Mouse (Mus musculus): Measurements from ENCODE around the gene Tmem25. TPM values are rescaled to one million over a fixed set of nuclear protein-coding genes. Genes with fewer than 3 reads are reported as not detected.

Tmem25 gene
- polyA plus RNA-seq, 1 experiment from 2014 or later = 4.2 TPM

DNA sequence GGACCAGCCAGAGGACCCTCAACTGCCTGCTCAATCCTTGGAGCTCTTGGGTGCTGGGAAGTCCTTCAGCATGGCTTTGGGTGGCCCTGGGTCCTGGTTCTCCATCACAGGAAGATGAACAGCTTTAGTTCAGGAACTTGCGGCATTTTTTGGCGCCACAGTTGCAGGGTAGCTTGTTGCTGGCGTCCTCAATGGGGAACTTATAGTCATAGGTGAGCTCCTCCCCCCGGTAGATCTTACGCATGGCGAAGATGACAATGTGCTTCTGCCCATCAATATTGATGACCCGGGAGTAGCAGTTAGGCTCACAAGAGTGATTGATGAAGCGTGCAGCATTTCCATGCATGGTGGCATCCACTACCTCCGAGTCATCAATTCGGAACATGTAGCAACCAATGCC lies 8.7 kb upstream of the Tmem25 start:
- Histone ChIP-seq H3K4me1 (replicated peaks; ENCODE audit: control insufficient read depth, insufficient read depth, low read length) (no peaks in the 10 kb centered on the region), H3K9ac (ENCODE audit: low read depth, low read length) (no peak overlapping the region), H3K27ac (ENCODE audit: low read depth, low read length) (no peak overlapping the region), H3K4me2 (replicated peaks; ENCODE audit: low read depth) (no peak overlapping the region), H3K9me3 (ENCODE audit: control insufficient read depth) (no peaks in the 10 kb centered on the region), H3K36me3 (ENCODE audit: control insufficient read depth, insufficient read depth) (peaks cover 76% of the 10 kb centered on the region), H3K27me3 (replicated peaks; ENCODE audit: control insufficient read depth, insufficient read depth, low read length) (no peaks in the 10 kb centered on the region), H3K4me3 (ENCODE audit: low read depth, low read length) (no peak overlapping the region)
- no peak for ATAC-seq
- no peak for TF ChIP-seq CTCF (IDR thresholded peaks at IDR 0.05; ENCODE audit: low read depth)
- 95% methylated on average over 10 of the region's 10 CpGs for WGBS

DNA sequence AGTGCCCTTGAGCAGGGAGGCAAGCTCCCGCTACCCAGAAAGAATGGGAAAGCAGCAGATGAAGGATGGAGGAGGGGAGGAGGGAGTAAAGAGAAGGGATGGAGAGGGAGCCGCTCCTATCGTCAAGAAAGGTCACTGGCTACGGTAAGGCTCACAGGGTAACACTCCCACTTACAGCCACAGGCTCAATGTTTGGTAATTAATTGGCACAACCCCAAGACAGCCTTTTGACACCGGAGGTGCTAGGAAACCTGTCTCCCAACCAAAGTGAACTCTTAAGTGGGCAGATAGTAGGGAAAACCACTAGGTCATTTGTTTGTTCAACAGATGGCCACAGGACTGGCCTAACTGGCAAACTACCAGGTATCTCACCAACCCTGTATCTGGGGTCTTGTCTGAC lies 8.0 kb upstream of the Tmem25 start:
- ATAC-seq = no peak
- H3K36me3 ChIP-seq (ENCODE audit: control insufficient read depth, insufficient read depth) = peaks cover 70% of the 10 kb centered on the region
- H3K4me1 ChIP-seq (replicated peaks; ENCODE audit: control insufficient read depth, insufficient read depth, low read length) = no peaks in the 10 kb centered on the region
- H3K9me3 ChIP-seq (ENCODE audit: control insufficient read depth) = no peaks in the 10 kb centered on the region
- no peak overlapping the region for H3K4me3 ChIP-seq (ENCODE audit: low read depth, low read length)
- no peak overlapping the region for H3K4me2 ChIP-seq (replicated peaks; ENCODE audit: low read depth)
- H3K27me3 ChIP-seq (replicated peaks; ENCODE audit: control insufficient read depth, insufficient read depth, low read length) = no peaks in the 10 kb centered on the region
- no peak for TF ChIP-seq CTCF (IDR thresholded peaks at IDR 0.05; ENCODE audit: low read depth)
- 75% methylated on average over 5 of the region's 5 CpGs for WGBS
- no peak overlapping the region for H3K27ac ChIP-seq (ENCODE audit: low read depth, low read length)
- H3K9ac ChIP-seq (ENCODE audit: low read depth, low read length) = no peak overlapping the region

DNA sequence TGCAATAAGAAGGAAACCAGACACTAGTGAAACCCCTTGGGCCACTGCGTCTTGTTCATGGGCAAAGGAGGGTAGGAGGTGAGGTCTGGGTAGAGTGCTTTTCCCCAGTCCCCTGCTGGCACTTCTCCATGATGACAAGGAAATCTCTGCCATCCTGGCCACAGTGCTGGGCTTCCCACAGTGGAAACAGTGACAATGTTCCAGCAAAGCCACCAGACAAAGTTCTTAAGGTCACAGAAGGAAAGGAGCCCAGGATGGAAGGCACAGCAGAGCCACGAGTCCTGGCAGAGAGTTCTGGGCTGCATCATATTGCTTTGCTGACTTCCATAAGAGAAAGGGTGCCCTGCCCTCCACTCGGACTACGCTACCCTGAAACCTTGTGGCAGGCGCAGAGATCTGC lies 6.4 kb upstream of the Tmem25 start:
- Histone ChIP-seq H3K4me2 (replicated peaks; ENCODE audit: low read depth) (no peak overlapping the region), H3K9ac (ENCODE audit: low read depth, low read length) (no peak overlapping the region), H3K4me3 (ENCODE audit: low read depth, low read length) (no peak overlapping the region), H3K36me3 (ENCODE audit: control insufficient read depth, insufficient read depth) (peaks cover 55% of the 10 kb centered on the region), H3K9me3 (ENCODE audit: control insufficient read depth) (no peaks in the 10 kb centered on the region), H3K4me1 (replicated peaks; ENCODE audit: control insufficient read depth, insufficient read depth, low read length) (no peaks in the 10 kb centered on the region), H3K27me3 (replicated peaks; ENCODE audit: control insufficient read depth, insufficient read depth, low read length) (no peaks in the 10 kb centered on the region), H3K27ac (ENCODE audit: low read depth, low read length) (no peak overlapping the region)
- 92% methylated on average over 5 of the region's 5 CpGs for WGBS
- no peak for TF ChIP-seq CTCF (IDR thresholded peaks at IDR 0.05; ENCODE audit: low read depth)
- no peak; the same call in 1 of the 2 replicates for ATAC-seq

DNA sequence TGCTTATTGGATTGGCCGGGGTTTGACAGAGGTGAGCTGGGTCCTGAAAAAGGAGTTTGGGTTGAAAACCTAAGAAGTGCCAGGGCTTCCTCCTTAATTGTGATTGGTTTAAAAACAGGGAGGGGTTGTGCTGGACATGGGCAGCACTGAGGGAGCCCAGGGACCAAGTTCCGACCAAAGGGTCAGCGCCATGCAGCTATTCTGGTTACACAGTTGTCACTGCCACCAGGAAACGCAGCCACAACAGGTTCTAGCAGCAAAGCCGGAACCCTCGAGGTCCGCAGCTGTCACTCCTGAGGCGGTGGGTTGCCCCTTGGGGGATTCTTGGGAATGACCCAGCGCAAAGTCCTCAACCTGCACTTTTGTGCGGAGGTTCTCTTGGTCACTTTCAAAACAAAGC lies 5.6 kb upstream of the Tmem25 start:
- WGBS = 89% methylated on average over 10 of the region's 10 CpGs
- no peak for ATAC-seq

DNA sequence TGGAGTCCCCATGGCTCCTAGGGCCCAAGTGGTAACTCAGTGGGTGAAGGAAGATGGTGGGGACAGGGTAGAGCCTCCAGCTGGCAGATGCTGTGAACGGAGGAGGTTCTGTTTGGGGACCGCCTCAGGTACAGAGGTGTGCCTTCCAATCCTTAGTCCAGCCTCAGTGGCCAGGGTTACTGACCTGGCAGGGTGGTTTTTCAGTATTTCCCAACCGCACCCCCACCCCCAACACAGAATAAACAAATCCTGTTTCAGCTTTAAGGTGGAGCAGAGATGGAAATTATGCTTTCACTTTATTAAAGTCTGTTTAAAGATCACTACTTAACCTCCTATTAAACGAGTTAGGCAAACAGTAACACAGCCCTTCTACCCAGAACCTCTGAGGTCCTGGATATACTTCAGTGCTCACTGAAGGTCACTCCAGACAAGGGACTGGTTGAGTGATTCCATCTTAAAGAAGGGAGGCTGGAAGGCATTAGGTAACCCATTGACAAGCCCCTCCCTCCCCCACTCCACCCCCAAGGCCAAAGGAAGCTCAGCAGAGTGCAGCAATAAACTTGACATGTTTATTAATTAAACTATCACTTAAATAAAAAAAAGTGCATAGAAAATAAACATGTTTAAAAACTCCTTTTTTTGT lies 3.8 kb upstream of the Tmem25 start, which contains the start of gene Ttc36:
Ttc36 (minus strand) TSS at position 265 of the 643 bp plus-strand sequence.
- no peak within 1 kb of the TSS for H3K4me3 ChIP-seq (ENCODE audit: low read depth, low read length)
- H3K9me3 ChIP-seq (ENCODE audit: control insufficient read depth) = no peaks in the 10 kb centered on the region
- no peaks in the 10 kb centered on the region for H3K27me3 ChIP-seq (replicated peaks; ENCODE audit: control insufficient read depth, insufficient read depth, low read length)
- TF ChIP-seq CTCF (IDR thresholded peaks at IDR 0.05; ENCODE audit: low read depth) = no peak
- WGBS = 44% methylated on average over 4 of the region's 4 CpGs
- no peak within 1 kb of the TSS for H3K9ac ChIP-seq (ENCODE audit: low read depth, low read length)
- H3K4me1 ChIP-seq (replicated peaks; ENCODE audit: control insufficient read depth, insufficient read depth, low read length) = 0 out of 2 replicates have a peak, but pooled peaks cover 6% of the 10 kb centered on the region
- peaks cover 28% of the 10 kb centered on the region for H3K36me3 ChIP-seq (ENCODE audit: control insufficient read depth, insufficient read depth)
- H3K4me2 ChIP-seq (replicated peaks; ENCODE audit: low read depth) = no peak within 1 kb of the TSS
- H3K27ac ChIP-seq (ENCODE audit: low read depth, low read length) = no peak within 1 kb of the TSS
- ATAC-seq = no peak

More for the DNA sequence above, 5.6 kb upstream of the Tmem25 start:
- Histone ChIP-seq H3K4me1 (replicated peaks; ENCODE audit: control insufficient read depth, insufficient read depth, low read length) (no peaks in the 10 kb centered on the region), H3K4me2 (replicated peaks; ENCODE audit: low read depth) (no peak overlapping the region), H3K9me3 (ENCODE audit: control insufficient read depth) (no peaks in the 10 kb centered on the region), H3K27ac (ENCODE audit: low read depth, low read length) (no peak overlapping the region), H3K4me3 (ENCODE audit: low read depth, low read length) (no peak overlapping the region), H3K36me3 (ENCODE audit: control insufficient read depth, insufficient read depth) (peaks cover 46% of the 10 kb centered on the region), H3K27me3 (replicated peaks; ENCODE audit: control insufficient read depth, insufficient read depth, low read length) (no peaks in the 10 kb centered on the region), H3K9ac (ENCODE audit: low read depth, low read length) (no peak overlapping the region)
- no peak for TF ChIP-seq CTCF (IDR thresholded peaks at IDR 0.05; ENCODE audit: low read depth)

DNA sequence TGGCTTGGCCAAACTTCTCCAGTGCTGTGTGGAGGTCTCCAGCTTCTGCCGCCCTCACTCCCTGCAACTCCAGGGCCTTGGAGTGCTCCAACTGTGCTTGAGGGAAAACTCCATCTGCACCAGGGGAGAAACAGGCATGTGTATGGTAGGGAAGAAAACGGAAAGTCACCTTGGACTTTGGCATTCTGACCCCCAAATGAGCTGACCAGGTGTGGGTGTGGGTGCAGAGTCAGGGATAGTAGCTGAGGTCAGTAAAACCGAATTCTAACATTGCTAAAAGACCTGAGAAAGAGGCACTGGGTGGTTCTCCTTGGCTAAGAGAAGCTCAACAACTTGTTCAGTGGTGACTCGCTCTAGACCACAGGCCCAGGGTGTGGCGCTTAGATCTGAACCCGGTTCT lies 2.6 kb upstream of the Tmem25 start:
- H3K9ac ChIP-seq (ENCODE audit: low read depth, low read length) = no peak overlapping the region
- ATAC-seq = no peak
- H3K4me2 ChIP-seq (replicated peaks; ENCODE audit: low read depth) = no peak overlapping the region

More for the DNA sequence above, 2.6 kb upstream of the Tmem25 start:
- WGBS = 76% methylated on average over 6 of the region's 6 CpGs
- Histone ChIP-seq H3K9me3 (ENCODE audit: control insufficient read depth) (no peaks in the 10 kb centered on the region), H3K4me3 (ENCODE audit: low read depth, low read length) (no peak overlapping the region), H3K27me3 (replicated peaks; ENCODE audit: control insufficient read depth, insufficient read depth, low read length) (no peaks in the 10 kb centered on the region), H3K4me1 (replicated peaks; ENCODE audit: control insufficient read depth, insufficient read depth, low read length) (0 out of 2 replicates have a peak, but pooled peaks cover 6% of the 10 kb centered on the region), H3K27ac (ENCODE audit: low read depth, low read length) (no peak overlapping the region), H3K36me3 (ENCODE audit: control insufficient read depth, insufficient read depth) (peaks cover 16% of the 10 kb centered on the region)
- no peak for TF ChIP-seq CTCF (IDR thresholded peaks at IDR 0.05; ENCODE audit: low read depth)
